Comparison of ENCODE assay signal across 8 mouse cellular contexts in genomic region chr8:71205541-71205967, GRCm38 (mm10).
DNase-seq lines count a peak whose midpoint lies in the region; ATAC-seq and TF ChIP-seq lines count a peak whose summit lies in the region.
"Not testable (repeated sequence)": the region's sequence is repeated elsewhere in the genome, so short reads cannot be mapped to it uniquely, and the experiment has no call there.

No protein-coding gene starts in this region.

- ATAC-seq in forebrain, embryonic 16.5 days: peak; percentile 47; the same call in 1 of the 2 replicates
- ATAC-seq in liver, embryonic 15.5 days (ENCODE audit: insufficient read depth): not testable (repeated sequence)
- ATAC-seq in midbrain, postnatal 0 days (ENCODE audit: low FRiP score): peak; percentile 71
- peak; percentile 60; the same call in 1 of the 2 replicates for ATAC-seq in stomach, embryonic 16.5 days (ENCODE audit: insufficient read depth, low FRiP score)

- H3K9me3 ChIP-seq in CH12.LX (replicated peaks; ENCODE audit: low read length); forebrain, embryonic 16.5 days (ENCODE audit: control insufficient read depth, low read length); liver, embryonic 15.5 days (replicated peaks); midbrain, postnatal 0 days (ENCODE audit: low read length); stomach, embryonic 16.5 days (replicated peaks; ENCODE audit: control insufficient read depth, low read length): not testable (repeated sequence)

- peak overlapping the region; percentile 42; the same call in 1 of the 2 replicates for H3K4me2 ChIP-seq in CH12.LX (ENCODE audit: insufficient read depth, low read depth, poor library complexity, severe bottlenecking)
- peak overlapping the region; percentile 29; the same call in 1 of the 2 replicates for H3K4me2 ChIP-seq in forebrain, embryonic 16.5 days (ENCODE audit: low read length)
- peak overlapping the region; percentile 50 for H3K4me2 ChIP-seq in liver, embryonic 15.5 days
- H3K4me2 ChIP-seq in midbrain, postnatal 0 days (ENCODE audit: low read depth, low read length, poor library complexity, severe bottlenecking): not testable (repeated sequence)
- H3K4me2 ChIP-seq in stomach, embryonic 16.5 days (ENCODE audit: low read depth, low read length): peak overlapping the region; percentile 42

- not testable (repeated sequence) for TF ChIP-seq CTCF in CH12.LX (conservative IDR thresholded peaks at IDR 0.05 in 1 of 2, IDR thresholded peaks at IDR 0.05 in 1 of 2; ENCODE audit: low read depth in 2 of 2, low read length in 2 of 2); cerebellum, adult 2 months (IDR thresholded peaks at IDR 0.05; ENCODE audit: borderline replicate concordance, insufficient read depth, low read depth, low read length); midbrain, postnatal 0 days (IDR thresholded peaks at IDR 0.05)

- not testable (repeated sequence) for H3K79me2 ChIP-seq in CH12.LX (replicated peaks; ENCODE audit: control insufficient read depth, extremely low read depth, insufficient read depth, poor library complexity, severe bottlenecking)

- dilution Hi-C loops in CH12.LX (cut with MboI; ENCODE audit: extremely low pct_ligation_motif_present, extremely low pct_unique_long_range_greater_than_20kb, low sequenced_read_pairs): not testable (repeated sequence)

- not testable (repeated sequence) for H3K36me3 ChIP-seq in CH12.LX (replicated peaks in 1 of 2; ENCODE audit: control insufficient read depth in 1 of 2, insufficient read depth in 1 of 2, low read length in 1 of 2); forebrain, embryonic 16.5 days (ENCODE audit: control insufficient read depth, insufficient read depth); liver, embryonic 15.5 days (replicated peaks); midbrain, postnatal 0 days (ENCODE audit: insufficient read depth, low read length); stomach, embryonic 16.5 days (ENCODE audit: control insufficient read depth, insufficient read depth, low read length)

- H3K4me3 ChIP-seq in CH12.LX (replicated peaks in 1 of 3; ENCODE audit: low read depth in 2 of 3, low read length in 2 of 3, poor library complexity in 1 of 3): peak overlapping the region; percentile 30 to 63 (median 35)
- peak overlapping the region; percentile 72 for H3K4me3 ChIP-seq in cerebellum, adult 2 months (replicated peaks; ENCODE audit: insufficient read depth, low read depth, low read length)
- not testable (repeated sequence) for H3K4me3 ChIP-seq in forebrain, embryonic 16.5 days (replicated peaks; ENCODE audit: low read length); midbrain, postnatal 0 days (ENCODE audit: low read depth, low read length)
- H3K4me3 ChIP-seq in liver, embryonic 15.5 days (replicated peaks): peak overlapping the region; percentile 40
- peak overlapping the region; percentile 38 for H3K4me3 ChIP-seq in stomach, embryonic 16.5 days (replicated peaks; ENCODE audit: low read length)

- not testable (repeated sequence) for TF ChIP-seq RAD21 in CH12.LX (IDR thresholded peaks at IDR 0.05; ENCODE audit: low read depth, low read length)

- peak overlapping the region; percentile 23; the same call in 1 of the 2 replicates for H3K9ac ChIP-seq in CH12.LX (ENCODE audit: insufficient read depth, low read depth)
- not testable (repeated sequence) for H3K9ac ChIP-seq in forebrain, embryonic 16.5 days (replicated peaks; ENCODE audit: low read depth, low read length); liver, embryonic 15.5 days; midbrain, postnatal 0 days (replicated peaks; ENCODE audit: low read length, poor library complexity, severe bottlenecking); stomach, embryonic 16.5 days (ENCODE audit: low read length)

- in situ Hi-C loops in CH12.LX (cut with MboI; ENCODE audit: low pct_ligation_motif_present, low pct_unique_long_range_greater_than_20kb, low sequenced_read_pairs): not testable (repeated sequence)

- not testable (repeated sequence) for H3K27me3 ChIP-seq in CH12.LX (replicated peaks); cerebellum, adult 2 months (ENCODE audit: control insufficient read depth, insufficient read depth, low read length); forebrain, embryonic 16.5 days (replicated peaks; ENCODE audit: control insufficient read depth, insufficient read depth, low read length); liver, embryonic 15.5 days; midbrain, postnatal 0 days (ENCODE audit: insufficient read depth, low read length); stomach, embryonic 16.5 days (ENCODE audit: control insufficient read depth, insufficient read depth, low read length)

- WGBS in cerebellum, adult 2 months: under 1% methylated on average over 7 of the region's 11 CpGs
- WGBS in forebrain, embryonic 16.5 days: 5% methylated on average over 4 of the region's 11 CpGs
- WGBS in liver, embryonic 15.5 days (ENCODE audit: insufficient replicate concordance): 4% methylated on average over 7 of the region's 11 CpGs
- WGBS in midbrain, postnatal 0 days: 5% methylated on average over 4 of the region's 11 CpGs
- WGBS in stomach, embryonic 16.5 days: 4% methylated on average over 4 of the region's 11 CpGs

- TF ChIP-seq EP300 in CH12.LX (IDR thresholded peaks at IDR 0.05; ENCODE audit: low read length): not testable (repeated sequence)

- DNase-seq in CH12.LX (ENCODE audit: extremely low read depth): peak; percentile 3
- peak; percentile 10 to 53 for DNase-seq in cerebellum, adult 2 months
- peak; percentile 12 for DNase-seq in heart, postnatal 4 days
- peak; percentile 10 for DNase-seq in kidney, postnatal 10 days
- not testable (repeated sequence) for DNase-seq in midbrain, postnatal 0 days (ENCODE audit: low spot score)

- H3K27ac ChIP-seq in CH12.LX (ENCODE audit: insufficient read depth, low read depth); cerebellum, adult 2 months (ENCODE audit: insufficient read depth, low read length); forebrain, embryonic 16.5 days (ENCODE audit: low read length); liver, embryonic 15.5 days (replicated peaks); midbrain, postnatal 0 days (ENCODE audit: low read depth, low read length); stomach, embryonic 16.5 days (ENCODE audit: low read length): not testable (repeated sequence)

- not testable (repeated sequence) for H3K4me1 ChIP-seq in CH12.LX (ENCODE audit: control insufficient read depth in 1 of 2, insufficient read depth in 2 of 2); cerebellum, adult 2 months (ENCODE audit: control insufficient read depth, insufficient read depth, low read length); forebrain, embryonic 16.5 days (replicated peaks; ENCODE audit: control insufficient read depth, insufficient read depth, low read length); liver, embryonic 15.5 days (replicated peaks); midbrain, postnatal 0 days (ENCODE audit: insufficient read depth, low read length); stomach, embryonic 16.5 days (ENCODE audit: control insufficient read depth, insufficient read depth, low read length)

- TF ChIP-seq POLR2A in CH12.LX (IDR thresholded peaks at IDR 0.05; ENCODE audit: low read depth, low read length); cerebellum, adult 2 months (IDR thresholded peaks at IDR 0.05; ENCODE audit: borderline replicate concordance, insufficient read depth, low read length): not testable (repeated sequence)
